Mouse (Mus musculus) thymus, postnatal 4 days (tissue): ENCODE measurements around the gene Inppl1.

Experiments used
- DNase-seq: peaks from one replicate; pipeline ENCODE4 v3.0.0; 2021

The Inppl1 gene

DNA sequence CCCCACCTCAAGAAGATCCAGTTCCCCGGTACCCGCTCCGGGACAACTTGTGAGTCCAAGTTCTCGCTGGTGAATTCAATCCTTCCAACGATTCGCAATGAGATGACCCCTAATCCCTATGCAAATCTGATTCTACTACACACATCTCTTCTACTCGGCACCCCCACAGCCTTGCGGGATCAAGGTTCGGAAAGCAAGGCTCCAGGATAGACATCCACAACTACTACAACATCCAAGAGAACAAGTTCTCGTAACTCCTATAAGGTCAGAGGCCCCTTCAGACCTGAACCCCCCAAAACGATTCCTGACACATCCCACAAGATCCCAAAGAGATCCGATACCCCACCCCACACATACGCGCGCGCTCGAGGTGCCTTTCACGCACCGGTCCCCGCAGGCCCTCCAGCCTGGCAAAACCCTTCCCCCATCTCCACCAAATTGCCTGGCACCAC lies 849 bp downstream of the Inppl1 start:
- peak; percentile 29 for DNase-seq

- DNase-seq = peak; percentile 81
These were observed 1.5 kb downstream of the Inppl1 start for GRCm38 (mm10) chr7:101836271-101837153.

DNA sequence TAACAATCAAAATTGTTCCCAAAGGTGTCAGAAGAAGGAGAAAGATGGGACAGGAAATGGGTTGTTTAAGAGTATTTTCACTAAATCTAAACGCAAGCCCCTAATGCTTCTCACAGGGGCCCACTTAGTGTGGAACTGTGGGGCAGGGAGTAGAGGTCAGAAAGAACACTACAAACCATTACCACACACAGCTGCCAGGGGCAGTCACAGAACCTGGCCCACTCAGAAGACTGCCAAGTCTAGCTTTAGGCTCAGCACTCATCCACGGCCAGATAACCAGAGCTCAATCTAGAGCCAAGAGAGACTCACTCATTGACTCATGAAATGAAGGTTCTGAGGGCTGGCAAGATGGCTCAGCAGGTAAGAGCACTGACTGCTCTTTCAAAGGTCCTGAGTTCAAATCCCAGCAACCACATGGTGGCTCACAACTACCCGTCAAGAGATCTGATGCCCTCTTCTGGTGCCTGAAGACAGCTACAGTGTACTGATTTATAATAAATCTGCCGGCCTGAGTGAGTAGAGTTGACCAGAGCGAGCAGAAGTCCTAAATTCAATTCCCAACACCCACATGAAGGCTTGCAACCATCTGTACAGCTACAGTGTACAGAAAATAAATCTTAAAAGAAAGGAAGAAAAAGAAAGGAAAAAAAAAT lies 2.4 kb downstream of the Inppl1 start:
- DNase-seq = no peak

GRCm38 (mm10) chr7:101834903-101835302 lies 3.1 kb downstream of the Inppl1 start:
- no peak for DNase-seq

DNA sequence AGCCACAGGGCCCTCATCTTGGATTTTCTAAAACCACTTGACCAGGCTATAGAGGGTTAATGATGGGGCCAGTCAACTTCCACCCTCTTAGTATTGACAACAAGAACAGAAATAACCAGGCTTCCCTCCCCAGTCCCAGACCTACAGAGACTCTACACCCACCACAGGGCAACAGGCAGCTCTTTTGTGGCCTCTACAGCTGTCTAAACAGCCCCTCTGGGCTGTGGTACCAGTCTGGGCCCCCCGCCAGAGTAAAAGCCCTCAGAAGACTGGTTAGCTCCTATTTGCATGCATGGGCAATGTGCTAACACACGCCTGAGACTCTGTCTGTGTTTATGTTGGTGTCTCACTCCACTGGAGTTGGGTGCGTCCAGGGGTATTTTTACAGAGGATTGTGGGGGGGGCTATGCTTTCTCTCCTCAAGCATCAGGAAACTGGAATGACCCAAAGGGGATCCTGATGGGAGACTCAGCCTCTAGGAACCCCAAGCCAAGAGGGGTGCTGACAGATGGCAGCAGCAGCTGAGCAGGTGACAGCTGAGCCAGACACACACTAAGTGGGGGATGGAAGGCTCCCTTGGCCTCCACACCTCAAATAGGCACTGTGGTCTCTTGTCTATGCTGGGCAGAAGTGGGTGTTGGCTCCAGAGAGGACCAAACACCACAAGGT lies 4.0 kb downstream of the Inppl1 start:
- no peak for DNase-seq

DNA sequence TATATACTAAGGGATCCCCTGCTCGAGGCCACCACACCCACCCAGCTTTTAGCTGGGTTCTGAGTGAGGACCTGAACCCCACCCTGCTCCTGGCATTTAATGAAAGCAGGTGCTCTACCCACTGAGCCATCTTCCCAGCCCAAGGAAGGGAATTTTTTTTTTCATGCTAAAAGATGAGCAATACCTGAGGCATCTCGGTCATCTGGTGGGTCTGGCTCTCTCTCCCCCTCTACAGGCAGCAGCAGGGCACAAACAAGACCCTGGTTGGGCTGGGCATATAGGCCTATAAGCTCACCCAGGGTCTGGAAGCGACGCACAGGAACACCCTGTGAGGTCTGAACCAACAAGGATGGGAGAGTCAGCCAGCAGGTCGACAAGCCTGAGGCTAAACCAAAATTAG lies 4.7 kb downstream of the Inppl1 start:
- DNase-seq = no peak

GRCm38 (mm10) chr7:101832372-101832771 lies 5.7 kb downstream of the Inppl1 start:
- DNase-seq = no peak

DNA sequence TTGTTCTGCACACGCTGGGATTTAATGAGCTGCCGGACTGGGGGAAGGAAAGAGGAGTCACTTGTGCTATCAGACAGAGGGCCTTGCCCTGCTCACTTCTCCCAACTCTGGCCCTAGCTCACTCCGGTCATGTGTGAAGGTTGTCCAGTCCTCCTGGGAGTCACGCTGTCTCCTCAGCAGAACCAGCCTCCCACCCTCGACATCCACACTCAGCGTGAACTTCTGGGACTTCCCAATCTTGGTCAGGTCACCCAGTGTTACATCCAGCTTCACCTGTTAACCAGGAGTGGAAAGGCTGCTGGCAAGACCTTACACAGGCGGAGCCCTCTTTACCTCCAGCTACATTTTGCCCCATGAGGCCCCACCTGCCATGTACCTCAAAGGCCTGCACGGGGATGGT lies 6.6 kb downstream of the Inppl1 start:
- DNase-seq = no peak

- no peak for DNase-seq
These were observed 7.7 kb downstream of the Inppl1 start for GRCm38 (mm10) chr7:101830373-101830772.

- DNase-seq = no peak
These were observed 14.0 kb downstream of the Inppl1 start for GRCm38 (mm10) chr7:101823758-101824630.

GRCm38 (mm10) chr7:101822836-101823757 lies 14.9 kb downstream of the Inppl1 start:
- DNase-seq = peak; percentile 30

- peak; percentile 51 for DNase-seq
These were observed 16.2 kb downstream of the Inppl1 start for GRCm38 (mm10) chr7:101821571-101822501.

DNA sequence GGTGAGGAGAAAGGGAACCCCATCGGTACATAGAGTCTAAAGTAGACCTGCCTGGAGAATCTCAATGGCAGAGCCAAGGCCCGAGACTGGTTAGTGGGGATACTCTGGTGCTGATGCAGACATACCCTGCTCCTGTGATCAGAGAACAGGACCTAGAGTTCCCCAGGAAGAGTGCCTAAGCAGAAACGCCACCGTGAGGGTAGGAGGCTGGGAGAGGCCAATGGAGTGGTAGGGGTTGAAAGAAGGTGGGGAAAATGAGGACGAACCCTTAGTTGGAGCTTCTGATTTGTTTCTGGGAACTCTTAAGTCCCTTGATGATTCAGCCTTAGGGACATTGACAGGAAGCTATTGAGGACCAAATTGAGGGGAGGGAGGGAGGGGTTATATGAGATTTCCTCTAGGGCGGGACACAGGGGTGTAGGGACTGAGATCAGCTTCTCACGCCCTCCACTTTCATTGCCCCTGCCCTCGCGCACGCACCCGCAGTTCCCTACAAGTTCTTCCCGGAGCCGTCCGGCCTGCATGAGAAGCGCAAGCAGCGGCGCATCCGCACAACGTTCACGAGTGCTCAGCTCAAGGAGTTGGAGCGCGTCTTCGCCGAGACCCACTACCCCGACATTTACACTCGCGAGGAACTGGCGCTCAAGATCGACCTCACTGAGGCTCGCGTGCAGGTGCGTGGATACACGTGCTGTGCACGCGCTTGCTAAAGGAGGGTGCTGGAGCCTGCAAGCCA lies 17.6 kb downstream of the Inppl1 start:
- peak; percentile 46 for DNase-seq

DNA sequence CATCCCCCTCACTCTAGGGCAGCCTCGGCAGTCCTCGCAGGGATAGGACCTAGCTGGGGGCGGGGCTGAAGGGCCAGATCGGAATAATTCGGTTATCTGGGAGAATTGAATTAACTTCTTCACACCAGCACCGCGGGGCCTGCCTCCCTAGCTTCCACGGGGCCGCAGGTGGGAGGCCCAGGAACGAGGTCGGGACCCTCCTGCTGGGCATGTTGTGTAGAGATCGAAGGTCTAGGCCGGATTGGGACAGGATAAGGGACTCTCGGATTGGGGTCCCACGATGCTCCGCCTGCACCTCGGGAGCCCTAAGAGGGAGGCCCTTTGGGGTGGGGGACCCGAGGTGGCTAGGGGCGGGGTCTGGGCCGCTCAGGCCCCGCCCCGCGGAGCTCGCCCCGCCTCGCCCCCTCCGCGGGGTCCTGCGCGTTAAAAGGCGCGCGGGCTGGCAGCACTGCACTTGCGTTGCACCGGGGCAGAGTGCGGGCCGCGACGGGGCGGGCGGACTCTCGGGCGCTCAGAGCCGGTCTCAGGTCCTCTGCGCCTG lies 20.1 kb downstream of the Inppl1 start, which contains the start of gene Phox2a:
Gene Phox2a, plus strand, starts transcription at position 453 of the 541 bp plus-strand sequence.
- DNase-seq = no peak

GRCm38 (mm10) chr7:101777053-101777452 lies 61.0 kb downstream of the Inppl1 start:
- no peak for DNase-seq

DNA sequence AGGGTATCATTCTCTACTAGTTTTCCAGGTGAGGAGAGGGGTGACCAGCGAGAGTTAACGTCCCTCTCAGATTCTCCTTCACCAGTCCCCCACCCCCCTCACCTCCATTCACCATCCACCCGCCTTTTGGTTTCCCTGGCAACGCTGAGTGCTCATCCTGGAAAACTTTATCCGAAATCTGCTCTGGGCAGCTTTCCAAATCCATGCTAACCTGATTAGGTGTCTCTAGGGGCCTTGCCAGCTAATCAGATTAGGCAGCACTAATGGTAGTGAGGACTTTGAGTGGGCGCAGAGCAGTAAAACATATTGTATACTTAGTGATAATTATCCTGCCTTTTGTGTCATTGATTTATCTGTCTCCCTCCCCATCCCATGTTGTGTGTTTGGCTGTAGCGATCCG lies 65.3 kb downstream of the Inppl1 start:
- no peak for DNase-seq
